In genomic region chr8:107218091-107218490, GRCm38 (mm10) we compare ENCODE assay signal across 26 mouse cellular contexts.
"Had no signal": no experiment of that assay in that cellular context is flagged by ENCODE, and none has a peak within 500 bp of the region (broad histone marks: within the 10 kb centered on the region; RNA-seq: fewer than 3 reads in every experiment).

No protein-coding gene starts in this region.

- H3K4me2 ChIP-seq: heart, embryonic 11.5 days; heart, embryonic 13.5 days; heart, embryonic 15.5 days; hindbrain, embryonic 13.5 days; hindbrain, embryonic 15.5 days; kidney, embryonic 15.5 days; limb, embryonic 13.5 days; limb, embryonic 15.5 days; liver, embryonic 11.5 days had no signal

- ATAC-seq: hindbrain, postnatal 0 days; intestine, embryonic 16.5 days had no signal

- H3K4me3 ChIP-seq: heart, adult 2 months; heart, embryonic 13.5 days; heart, embryonic 15.5 days; hindbrain, embryonic 13.5 days; hindbrain, embryonic 15.5 days; kidney, embryonic 15.5 days; limb, embryonic 13.5 days; limb, embryonic 15.5 days had no signal

- H3K4me1 ChIP-seq: hindbrain, embryonic 13.5 days; hindbrain, embryonic 15.5 days; limb, embryonic 13.5 days; limb, embryonic 15.5 days had no signal

- H3K9me3 ChIP-seq: heart, embryonic 13.5 days; heart, embryonic 15.5 days; hindbrain, embryonic 13.5 days; hindbrain, embryonic 15.5 days; kidney, embryonic 15.5 days; limb, embryonic 13.5 days; limb, embryonic 15.5 days had no signal

- H3K36me3 ChIP-seq: heart, embryonic 13.5 days; heart, embryonic 15.5 days; hindbrain, embryonic 13.5 days; hindbrain, embryonic 15.5 days; kidney, embryonic 15.5 days; limb, embryonic 13.5 days; limb, embryonic 15.5 days had no signal

- H3K27ac ChIP-seq: heart, adult 2 months; heart, embryonic 13.5 days; heart, embryonic 15.5 days; hindbrain, embryonic 13.5 days; hindbrain, embryonic 15.5 days; hindbrain, postnatal 0 days; kidney, embryonic 15.5 days; kidney, postnatal 0 days; limb, embryonic 13.5 days; limb, embryonic 15.5 days had no signal

- H3K27me3 ChIP-seq: heart, embryonic 13.5 days; heart, embryonic 15.5 days; hindbrain, embryonic 13.5 days; hindbrain, embryonic 15.5 days; kidney, embryonic 15.5 days; limb, embryonic 13.5 days; limb, embryonic 15.5 days had no signal

- DNase-seq: gastrocnemius, postnatal 14 days; gastrocnemius, postnatal 36 days; heart, adult 11 months; heart, adult 2 months; heart, postnatal 14 days; heart, postnatal 36 days; kidney, adult 11 months; kidney, adult 2 months; kidney, adult 9 months; kidney, postnatal 14 days; kidney, postnatal 36 days; layer of hippocampus, adult 9-11 months; layer of hippocampus, postnatal 36 days; left cerebral cortex, postnatal 4 days had no signal

- H3K9ac ChIP-seq: heart, embryonic 13.5 days; heart, embryonic 15.5 days; hindbrain, embryonic 13.5 days; hindbrain, embryonic 15.5 days; kidney, embryonic 15.5 days; limb, embryonic 13.5 days; limb, embryonic 15.5 days had no signal
